Mouse (Mus musculus): ENCODE measurements around the gene Magi2.

DNA sequence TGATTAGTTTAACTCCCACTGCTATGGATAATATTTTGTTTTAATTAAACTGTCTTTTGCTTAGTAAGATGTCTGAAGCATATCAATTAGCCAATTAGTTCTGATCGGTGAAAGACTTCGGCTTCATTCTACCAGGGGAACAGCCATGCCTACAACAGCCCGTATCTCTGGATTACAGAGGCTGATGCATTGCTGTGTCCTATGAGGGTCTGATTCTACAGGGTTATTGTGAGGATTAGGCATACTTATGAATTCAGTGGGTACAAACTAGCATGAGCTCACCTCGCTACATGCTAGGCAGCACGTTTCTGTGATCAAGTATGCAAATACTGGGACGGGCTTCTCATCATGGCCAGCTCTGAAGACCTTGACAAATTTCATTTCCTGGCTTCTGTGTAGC is 1022.5 kb downstream of the Magi2 start:
- no peak for TF ChIP-seq POLR2A (IDR thresholded peaks at IDR 0.05; ENCODE audit: low read depth, low read length)
- TF ChIP-seq CTCF (IDR thresholded peaks at IDR 0.05; ENCODE audit: extremely low read depth, insufficient read depth, insufficient read length, insufficient replicate concordance) = no peak
